Mouse (Mus musculus) heart, postnatal 4 days (tissue): Measurements from ENCODE around the gene Ap5m1. TPM values are rescaled to one million over a fixed set of nuclear protein-coding genes. Genes with fewer than 3 reads are reported as not detected.
"Not testable (repeated sequence)": the region's sequence is repeated elsewhere in the genome, so short reads cannot be mapped to it uniquely, and the experiment has no call there.

Experiments
- DNase-seq: peaks from one replicate; pipeline ENCODE4 v3.0.0; 2021
- total RNA-seq, 2 experiments: library from RNA; stranded (reverse); gene quantifications; 2 replicates each; pipeline ENCODE4 v1.2.3; 2021

Gene Ap5m1
- 10 to 100 TPM; 15.5 to 15.9 TPM for total RNA-seq

DNA sequence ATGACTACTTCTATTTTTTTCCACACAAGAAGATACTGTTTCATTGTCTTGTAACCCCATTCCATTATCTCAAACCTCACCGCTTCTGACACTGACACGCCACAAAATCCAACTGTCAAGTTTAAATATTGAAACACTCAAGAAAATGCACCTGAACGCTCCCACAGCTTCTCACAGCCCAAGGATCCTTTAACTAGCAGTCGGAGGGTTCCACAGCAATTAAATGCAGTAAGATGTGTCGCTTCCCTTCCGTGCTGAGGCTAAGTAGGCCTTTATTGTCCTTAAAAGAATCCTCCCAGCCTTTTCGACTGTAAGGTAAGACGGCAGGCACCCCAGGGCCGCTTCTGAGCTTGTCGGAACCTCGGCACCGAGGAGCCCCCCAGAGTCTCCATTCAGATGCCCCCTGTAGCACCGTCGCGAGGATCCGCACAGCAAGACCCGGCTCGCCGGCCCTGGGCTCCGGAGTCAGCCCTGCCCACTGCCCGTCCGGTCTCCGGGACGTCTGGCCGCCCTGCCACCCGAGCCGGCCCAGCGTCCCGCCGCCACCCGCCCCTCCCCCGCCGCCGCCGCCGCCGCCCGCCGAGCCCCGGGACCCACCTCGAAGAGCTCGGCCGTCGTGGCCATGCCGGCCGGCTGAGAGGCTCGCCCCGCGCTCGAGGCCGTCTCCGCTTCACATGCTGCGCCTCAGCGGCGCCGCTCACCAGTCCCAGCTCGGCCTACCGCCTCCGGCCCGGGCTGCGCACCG lies at the start of gene Ap5m1:
Gene Ap5m1, plus strand, starts transcription at position 569 of the 745 bp plus-strand sequence.
- peak; percentile 58 for DNase-seq

DNA sequence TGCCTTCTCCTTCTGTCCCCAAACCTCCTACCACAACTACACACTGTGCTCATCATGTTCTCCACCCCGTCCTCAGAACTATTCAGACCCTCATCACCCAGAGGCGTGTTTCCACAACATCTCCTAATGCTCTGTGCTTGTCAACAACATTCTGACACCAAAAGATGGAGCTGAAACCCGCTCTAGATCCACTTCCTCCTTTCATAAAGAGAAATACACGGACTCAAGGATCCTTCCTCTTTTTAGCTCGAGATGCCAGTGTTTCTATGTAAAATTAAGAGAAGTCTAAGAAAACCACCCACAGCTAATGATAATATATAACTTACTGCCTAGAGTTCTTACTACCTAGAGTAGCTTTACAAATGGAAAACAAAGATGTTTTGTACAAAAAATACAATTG lies 46.1 kb upstream of the Ap5m1 start:
- DNase-seq: no peak

DNA sequence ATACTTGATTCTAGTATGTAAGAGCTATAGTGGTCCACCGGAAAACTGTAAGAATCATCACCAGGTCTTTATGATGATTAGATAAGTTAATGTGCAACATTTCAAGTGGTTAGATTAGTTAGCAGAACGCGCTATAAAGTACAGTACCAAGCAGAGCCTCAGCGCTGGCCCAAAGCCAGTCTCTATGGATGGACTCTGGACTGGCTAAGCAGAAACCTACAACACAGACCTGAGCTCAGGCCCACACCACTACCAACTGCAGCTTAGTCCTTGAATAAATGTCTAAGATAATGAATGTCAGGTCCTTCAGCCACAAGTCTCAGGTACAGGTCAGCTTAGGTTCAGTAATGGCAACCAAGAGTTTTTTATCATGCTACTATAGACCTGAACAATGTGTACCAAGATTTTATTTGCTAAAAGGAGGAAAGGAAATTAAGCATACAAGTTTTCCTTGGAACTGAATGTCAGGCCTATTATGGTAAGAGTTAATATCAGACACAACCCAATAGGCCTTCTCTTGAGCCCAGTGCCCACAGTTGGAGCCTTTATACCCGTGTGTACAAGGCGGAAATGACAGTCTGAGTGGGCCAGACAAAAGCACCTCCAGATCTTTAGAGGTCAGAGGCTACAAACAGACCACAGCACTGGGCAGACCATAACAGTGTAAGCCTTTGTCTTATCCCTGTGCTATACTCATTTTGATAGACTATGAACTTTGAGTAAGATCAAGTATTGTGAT lies 38.7 kb upstream of the Ap5m1 start:
- no peak for DNase-seq

DNA sequence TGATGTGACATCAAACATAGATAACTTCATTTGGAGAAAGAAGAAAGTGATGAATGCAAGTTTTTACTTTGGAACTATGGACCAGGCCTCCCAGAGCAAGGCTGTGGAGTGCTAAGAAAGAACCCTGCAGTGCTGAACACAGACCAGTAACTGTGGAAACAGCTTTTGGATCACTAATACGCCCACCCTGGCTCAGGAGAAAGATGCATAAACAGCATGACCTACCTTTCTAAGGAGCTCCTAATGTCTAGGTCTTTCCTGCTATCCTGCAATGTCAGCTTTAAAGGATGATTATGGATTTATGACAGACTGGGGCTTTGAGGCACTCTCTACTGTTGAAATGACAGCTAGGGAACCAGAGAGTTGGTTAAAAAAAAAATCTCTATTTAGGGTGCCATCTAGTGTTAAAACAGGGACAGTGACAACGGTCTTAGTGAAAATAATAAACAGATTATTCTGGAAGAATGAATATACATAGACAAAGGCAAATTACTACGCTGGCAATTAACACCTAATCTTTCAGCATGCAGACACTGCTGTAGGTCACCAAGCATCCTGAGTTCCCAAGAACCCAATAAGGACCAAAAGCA lies 38.0 kb upstream of the Ap5m1 start:
- no peak for DNase-seq

DNA sequence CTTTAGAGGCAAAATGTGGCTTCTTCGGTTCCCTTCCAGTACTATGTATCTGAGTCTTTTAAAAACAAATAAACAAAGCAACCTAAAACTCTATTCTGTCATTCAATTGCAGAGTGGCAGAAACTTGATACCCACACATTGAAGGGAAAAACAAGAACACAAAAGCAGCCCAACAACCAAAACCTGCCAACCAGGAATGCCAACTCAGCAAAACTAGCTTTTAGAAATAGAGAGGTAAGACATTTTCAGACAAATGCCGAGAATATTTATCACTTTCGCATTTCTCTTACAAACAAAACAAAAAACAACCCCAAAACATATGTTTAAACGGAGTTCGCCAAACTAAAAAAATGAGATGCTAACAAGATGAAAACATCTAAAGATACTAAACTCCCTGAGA lies 36.9 kb upstream of the Ap5m1 start:
- DNase-seq: no peak

DNA sequence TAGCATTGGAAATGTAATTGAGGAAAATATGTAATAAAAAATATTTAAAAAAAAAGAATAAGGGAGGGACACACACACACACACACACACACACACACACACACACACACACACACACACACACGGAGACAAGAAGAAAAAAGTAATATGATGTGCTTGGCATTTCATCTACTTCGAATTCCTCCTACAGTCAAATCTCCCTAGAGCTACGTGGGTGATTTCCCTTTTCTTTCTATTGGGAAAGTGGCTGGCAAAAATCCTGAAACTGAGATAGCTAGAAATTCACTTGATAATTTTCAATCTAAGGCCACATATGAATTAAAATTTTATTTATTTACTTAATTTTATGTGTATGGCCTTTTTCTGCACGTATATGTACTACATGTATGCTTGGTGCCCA lies 20.3 kb upstream of the Ap5m1 start:
- no peak for DNase-seq

DNA sequence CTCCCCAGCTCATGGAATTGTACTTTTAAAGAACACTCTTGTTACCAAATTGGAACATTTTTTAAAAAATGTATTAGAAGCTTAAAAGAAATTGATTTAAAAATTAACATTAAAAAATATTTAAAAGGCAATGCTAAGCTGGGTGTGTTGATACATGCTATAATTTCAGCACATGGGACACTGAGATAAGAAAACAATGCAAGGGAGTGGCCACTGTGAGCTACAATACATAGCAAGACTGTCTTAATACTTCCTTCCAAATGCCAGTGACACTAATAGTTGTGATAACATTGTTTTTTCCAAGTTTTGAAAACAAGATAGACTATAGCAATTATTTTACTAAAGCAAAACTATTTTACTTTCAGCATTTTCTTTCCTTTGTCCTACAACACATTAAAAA lies 16.4 kb upstream of the Ap5m1 start:
- no peak for DNase-seq

DNA sequence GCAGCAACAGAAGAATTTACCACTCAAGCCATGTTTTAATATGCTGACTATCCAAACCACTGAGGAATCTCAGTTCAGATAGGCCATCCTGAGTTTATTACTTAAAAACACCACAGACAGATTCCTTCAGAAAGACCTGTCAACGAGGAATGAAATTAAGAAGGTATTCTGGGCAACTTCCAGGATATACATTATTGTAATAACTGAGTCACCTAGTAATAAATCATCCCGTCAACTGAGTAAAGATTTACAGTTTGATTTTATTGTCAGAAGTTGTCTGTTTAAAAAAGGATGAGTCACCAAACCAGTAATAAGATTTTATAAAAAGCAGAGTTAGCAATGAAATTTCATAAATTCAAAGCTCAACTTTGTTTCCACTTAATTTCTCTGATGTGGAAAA lies 2.1 kb upstream of the Ap5m1 start:
- DNase-seq: no peak

DNA sequence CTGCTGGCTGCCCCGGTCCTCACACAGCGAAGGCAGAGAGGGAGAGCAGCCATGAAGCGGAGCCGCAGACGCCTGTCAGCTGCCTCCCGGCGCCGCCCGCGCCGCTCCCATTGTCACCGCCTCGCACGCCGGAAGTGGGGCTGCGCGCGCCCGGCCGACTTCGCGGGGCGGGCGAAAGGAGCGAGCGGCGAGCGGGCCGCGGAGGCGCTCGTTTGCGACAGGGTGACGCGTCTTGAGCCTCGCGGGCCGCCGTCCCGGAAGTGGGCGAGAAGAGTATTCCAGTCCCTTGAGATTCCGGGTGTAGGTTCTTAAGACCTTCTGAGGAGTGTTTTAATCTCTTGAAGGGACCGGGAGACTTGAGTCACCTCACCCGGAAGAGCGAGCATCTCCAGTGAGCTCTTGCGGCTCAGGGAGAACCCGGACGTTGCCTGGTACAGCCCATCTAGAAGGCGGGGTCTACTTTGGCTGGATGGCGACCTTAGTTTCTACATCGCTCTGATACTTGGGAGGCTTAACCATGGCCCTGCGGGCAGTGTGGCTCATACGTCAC lies 452 bp downstream of the Ap5m1 start, which contains the start of gene Exoc5:
Gene Exoc5, minus strand, starts transcription at position 380 of the 550 bp plus-strand sequence.
- DNase-seq: peak; percentile 97

DNA sequence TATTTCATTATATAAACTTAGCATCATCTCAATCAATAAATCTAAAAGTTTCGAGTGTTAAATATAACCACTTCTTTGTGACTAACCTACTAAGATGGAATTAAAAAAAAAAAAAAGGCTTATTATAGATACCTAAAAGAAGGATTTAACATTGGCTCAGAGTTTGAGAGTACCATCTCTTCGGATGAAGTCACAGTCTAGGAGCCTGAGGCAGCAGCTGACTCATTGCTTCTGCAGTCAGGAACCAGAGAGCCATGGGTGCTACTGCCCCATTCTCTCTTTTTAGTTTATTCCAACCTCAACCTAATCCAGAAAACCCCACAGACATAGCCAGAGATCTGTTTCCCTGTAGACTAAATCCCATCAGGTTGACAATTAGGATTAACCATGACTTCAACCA lies 6.9 kb downstream of the Ap5m1 start:
- no peak for DNase-seq

DNA sequence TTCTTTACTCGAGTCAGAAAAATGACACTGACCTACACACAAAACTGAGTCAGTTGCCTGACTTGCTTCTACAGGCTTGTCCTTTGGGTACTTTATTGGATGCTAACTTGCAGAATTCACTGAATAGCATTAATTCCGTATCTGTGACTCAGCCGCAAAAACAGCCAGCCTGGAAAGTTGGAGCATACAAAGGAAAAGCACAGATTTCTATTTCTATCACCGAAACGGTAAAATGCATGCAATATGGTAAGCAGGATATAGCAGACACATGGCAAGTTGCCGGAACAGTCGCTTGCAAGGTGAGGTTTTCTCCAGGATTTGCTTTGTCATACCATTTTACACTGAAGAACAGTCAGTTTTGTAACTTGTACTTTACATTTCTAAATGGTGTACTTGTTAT lies 8.0 kb downstream of the Ap5m1 start:
- DNase-seq: no peak

DNA sequence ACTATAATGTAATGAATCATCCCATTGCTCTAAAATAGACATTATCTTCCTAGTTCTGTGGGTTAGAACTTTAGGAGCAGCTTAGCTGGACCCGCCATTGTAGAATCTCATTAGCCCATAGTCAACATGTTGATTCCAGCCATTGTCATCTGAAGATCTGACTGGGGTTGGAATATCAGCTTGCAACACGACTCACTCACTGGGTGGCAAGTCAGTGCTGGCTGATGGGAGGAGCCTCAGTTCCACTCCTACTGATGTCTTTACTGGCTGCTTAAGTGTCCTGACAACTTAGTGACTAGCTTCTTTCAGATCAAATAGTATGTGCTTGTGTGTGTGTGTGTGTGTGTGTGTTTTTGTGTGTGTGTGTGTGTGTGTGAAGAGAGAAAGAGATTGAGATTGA lies 8.5 kb downstream of the Ap5m1 start:
- no peak for DNase-seq

DNA sequence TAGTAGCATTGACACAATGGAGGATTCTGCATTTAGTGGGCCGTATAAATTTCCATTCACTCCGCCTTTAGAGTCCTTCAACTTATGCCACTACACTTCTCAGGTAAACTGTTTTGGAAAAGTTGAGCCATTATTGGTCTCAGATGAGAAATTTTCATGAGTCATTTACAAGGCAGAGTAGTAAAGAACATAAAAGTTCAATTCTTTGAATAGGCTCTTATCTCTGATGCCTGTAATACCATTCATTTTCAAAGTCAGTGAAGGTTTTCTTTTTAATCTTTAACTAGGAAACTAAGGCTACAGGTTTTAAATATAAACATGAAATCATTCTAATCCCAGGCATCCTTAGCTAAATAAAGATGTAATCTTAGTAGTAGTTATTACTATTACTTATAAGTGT lies 12.9 kb downstream of the Ap5m1 start:
- DNase-seq: no peak

DNA sequence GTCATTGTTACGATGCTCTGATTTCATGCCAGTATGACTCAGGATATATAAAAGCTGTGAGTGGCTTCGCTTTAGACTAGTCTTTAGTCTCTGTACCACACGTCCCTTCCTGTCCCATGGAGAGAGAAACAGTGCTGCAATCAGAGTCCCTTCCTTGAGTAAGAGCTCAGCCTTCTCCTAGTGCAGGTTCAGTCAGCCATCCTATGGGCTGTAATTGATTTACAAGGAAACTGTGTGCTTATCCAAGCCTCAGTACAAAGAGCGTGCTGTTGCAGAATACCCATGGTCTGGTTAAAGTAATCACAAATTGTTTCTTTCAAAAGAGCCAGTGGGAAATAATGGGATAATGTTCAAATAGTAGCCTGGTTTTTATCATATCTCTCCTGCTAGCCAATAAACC lies 20.6 kb downstream of the Ap5m1 start:
- DNase-seq: no peak

DNA sequence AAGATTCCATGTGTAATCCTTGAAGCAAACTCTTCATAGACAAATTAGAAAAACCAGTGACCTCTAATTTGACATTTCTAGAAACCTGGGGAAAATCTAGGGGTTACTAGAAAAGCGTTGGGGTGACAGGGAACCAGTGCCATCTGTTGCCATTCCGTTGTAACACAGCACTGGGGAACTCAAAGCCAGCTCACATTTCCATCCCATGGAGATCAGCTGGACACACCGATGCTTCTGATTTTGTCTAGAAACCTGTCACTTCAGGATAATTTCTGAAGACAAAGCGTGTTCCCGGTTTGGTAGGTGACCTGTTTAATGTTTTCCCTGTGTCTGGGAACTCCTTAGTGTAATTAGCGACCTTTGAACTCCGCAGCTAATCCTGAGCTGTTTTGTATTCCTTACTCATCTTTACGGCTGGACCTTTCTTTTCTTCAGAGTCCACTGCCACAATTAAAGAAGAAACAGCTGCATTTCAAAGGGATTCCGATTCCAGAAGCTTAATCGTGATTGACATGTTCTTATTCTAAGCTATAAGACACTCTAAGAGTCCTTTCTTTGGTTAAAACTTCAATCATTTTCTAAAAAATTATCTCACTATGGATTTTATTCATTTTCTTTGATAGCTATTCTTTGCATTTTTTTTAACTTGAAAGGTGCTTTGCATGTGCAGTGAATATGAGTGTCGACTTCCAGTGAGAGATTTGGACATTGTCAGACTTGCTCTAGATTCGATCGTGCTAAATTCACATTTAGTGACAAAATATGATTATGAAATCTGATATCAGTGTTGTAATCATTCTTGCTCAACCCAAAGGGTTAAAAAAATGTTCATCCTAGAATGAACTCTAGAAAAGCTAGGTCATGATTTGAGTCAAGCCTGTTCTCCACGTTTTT lies 22.5 kb downstream of the Ap5m1 start:
- no peak for DNase-seq

DNA sequence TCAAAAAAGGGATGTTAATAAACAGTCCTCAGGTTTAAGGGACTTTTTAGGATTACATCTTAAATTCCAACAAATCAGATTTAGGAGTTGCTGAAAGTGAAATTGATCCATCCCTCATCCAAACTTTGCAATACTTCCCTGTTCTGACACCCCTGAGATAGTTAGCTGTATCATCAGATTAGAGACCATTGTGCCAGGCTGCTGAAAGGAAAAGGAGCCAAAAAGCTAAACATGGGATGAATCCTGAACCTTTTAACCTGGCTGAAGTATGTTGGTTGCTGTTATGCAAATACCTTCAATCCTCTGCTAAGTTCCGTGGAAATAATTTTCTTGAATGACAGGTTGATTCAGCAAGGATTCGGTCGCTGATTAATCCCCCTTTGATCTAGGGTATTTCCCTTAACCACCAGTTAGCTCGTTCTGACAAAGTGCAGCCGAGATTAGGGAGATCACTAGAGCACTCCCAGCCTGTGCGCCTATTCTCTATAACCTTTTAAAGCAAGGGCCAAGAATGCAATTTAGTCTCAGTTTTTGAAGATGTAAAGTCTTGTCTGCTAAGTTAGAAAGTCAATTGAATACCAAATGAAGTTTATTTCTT lies 23.7 kb downstream of the Ap5m1 start:
- no peak for DNase-seq

DNA sequence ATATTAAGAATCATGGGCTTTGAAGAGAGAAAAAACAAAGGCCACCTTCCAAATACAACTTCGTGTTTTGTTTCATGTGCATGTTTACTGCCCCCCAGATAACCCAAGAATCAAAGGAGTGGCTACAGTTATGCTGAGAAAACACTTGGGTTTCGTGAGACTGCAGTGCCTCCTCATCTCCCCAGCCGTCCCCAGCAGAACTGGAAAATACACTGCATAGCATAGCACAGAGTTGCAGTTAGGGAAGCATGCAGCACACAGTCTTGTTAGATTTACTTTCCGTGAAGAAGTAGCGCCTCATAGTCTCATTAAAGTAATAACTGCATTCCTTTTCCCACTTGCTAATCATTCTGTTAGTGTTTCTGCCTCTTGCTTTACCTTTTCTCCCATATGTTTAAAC lies 24.2 kb downstream of the Ap5m1 start:
- no peak for DNase-seq

DNA sequence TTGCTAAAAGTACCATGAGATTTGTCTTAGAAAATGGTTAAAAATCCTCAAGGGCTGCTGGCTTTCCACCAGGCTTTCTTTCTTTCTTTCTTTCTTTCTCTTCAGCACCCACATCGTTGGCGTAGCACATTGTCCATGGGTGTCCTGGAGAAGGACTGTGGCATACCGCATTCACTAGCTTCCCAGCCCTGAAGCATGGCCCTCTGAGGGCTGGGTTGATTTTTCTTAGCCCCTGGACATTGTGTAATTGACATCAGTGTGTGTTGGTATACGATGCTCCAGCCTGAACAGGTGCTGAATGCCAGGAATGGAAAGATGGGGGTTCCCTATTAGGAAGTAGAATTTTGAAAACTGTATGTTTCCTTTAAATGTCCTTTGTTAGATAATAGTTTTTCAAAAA lies 25.4 kb downstream of the Ap5m1 start:
- DNase-seq: no peak

DNA sequence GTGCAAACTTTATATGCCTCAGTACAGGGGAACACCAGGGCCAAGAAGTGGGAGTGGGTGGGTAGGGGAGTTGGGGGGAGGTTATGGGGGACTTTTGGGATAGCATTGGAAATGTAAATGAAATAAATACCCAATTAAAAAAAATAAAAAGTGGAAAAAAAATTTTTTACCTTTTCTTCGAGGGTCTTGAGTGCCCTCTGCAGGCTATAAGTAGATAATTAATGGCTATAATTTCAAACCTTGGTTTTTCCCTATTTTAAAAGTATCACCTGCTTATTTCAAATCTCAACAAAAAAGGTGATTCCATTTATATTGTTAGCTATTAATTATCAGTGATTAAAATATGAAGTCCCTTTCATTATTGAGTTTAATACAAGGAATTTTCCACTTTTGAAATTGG lies 25.9 kb downstream of the Ap5m1 start:
- DNase-seq: not testable (repeated sequence)

DNA sequence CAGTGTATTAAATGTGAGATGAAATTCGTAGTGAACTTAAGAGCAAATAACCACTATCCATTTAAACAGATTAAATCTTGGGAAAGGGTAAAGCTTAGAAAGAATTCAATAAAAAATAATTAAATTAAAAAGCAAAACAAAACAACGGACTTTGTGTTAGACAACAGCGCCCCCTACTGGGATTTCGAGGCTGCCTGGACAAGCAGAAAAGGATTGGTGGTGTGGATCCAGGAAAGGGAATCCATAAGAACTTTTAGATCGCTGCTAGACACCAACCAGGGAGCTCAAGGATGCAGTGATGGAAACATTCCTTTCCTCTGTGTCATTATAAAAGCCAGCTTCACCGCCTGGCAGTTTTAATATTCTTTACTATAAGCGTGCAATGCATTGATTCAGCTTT lies 52.5 kb downstream of the Ap5m1 start:
- peak; percentile 82 for DNase-seq

DNA sequence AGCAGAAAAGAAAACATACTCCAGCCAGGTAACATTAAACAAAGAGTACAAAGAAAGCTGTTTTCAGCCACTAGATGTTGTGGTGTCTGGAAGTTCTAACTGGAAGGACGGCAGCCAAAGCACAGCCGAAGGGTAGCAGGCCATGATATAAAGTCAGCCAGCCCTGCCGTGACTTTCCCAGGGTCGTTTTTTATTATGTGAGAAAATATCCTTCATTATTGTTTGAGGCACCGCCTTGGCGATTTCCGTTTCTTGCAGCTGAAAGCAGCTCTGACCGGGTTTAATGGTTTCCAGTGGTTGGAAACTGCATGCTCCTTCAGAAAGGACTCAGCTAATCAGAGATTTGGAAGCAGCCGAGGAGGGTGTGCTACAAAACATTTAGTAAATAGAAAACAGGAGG lies 55.8 kb downstream of the Ap5m1 start:
- DNase-seq: no peak
